Mouse (Mus musculus): Measurements from ENCODE around the gene Glce. TPM values are rescaled to one million over a fixed set of nuclear protein-coding genes. Genes with fewer than 3 reads are reported as not detected.
A peak's percentile ranks its signal among the peaks of the same experiment; 100 is the strongest.

Glce gene
- polyA plus RNA-seq, 1 experiment, result 32.0 TPM

DNA sequence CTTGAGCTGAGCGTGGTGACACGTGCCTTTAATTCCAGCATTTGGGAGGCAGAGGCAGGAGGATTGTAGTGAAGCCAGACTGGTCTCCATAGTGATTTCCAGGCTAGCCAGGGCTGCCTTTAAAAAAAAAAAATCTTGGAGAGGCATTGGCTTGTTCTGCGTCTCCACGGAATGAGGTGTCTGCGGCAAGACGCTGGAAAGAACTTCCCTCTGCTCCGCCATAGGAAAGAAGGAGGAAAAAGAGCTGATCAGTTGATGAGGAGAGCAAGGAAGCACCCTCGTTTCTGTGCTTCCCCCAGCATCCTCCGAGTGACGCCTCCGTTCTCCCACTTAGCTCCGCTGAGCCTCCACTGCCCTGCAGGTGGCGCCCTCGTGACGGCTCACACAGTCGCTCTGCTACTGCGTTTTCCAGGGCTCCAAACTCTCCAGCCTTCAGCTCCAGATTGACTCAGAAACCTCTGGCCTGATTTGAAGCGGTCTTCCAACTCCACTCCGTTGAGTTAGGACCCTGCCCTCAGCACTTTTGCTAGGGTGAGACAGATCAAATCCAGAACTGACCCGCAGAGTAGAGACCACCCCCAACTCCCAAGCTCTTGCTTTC is 82.3 kb downstream of the Glce start:
- Histone ChIP-seq H3ac (ENCODE audit: control insufficient read depth, insufficient read length) (no peak overlapping the region), H3K27me3 (ENCODE audit: control insufficient read depth, insufficient read depth, insufficient read length) (no peaks in the 10 kb centered on the region), H3K4me3 (no peak overlapping the region), H3K79me2 (ENCODE audit: control insufficient read depth, insufficient read depth) (no peaks in the 10 kb centered on the region), H3K36me3 (ENCODE audit: control insufficient read depth, insufficient read depth) (no peaks in the 10 kb centered on the region), H3K4me2 (ENCODE audit: low read depth) (peak overlapping the region; percentile 59)
- TF ChIP-seq POLR2AphosphoS2 (IDR thresholded peaks at IDR 0.05; ENCODE audit: insufficient read length, low read depth) (no peak), E2F4 (IDR thresholded peaks at IDR 0.05; ENCODE audit: insufficient read depth) (no peak), MYOG (IDR thresholded peaks at IDR 0.05; ENCODE audit: control insufficient read depth in 1 of 3, insufficient read depth in 1 of 3, insufficient read length in 2 of 3, low read depth in 2 of 3) (no peak), CEBPB (IDR thresholded peaks at IDR 0.05; ENCODE audit: insufficient read depth, poor library complexity, severe bottlenecking) (no peak), USF1 (IDR thresholded peaks at IDR 0.05; ENCODE audit: low read depth) (no peak), POLR2A (IDR thresholded peaks at IDR 0.05; ENCODE audit: insufficient read length, low read depth) (no peak), REST (IDR thresholded peaks at IDR 0.05; ENCODE audit: insufficient read depth, insufficient read length) (no peak), MYOD1 (IDR thresholded peaks at IDR 0.05; ENCODE audit: control insufficient read depth in 1 of 3, insufficient read length in 2 of 3, low read depth in 2 of 3) (no peak), SRF (IDR thresholded peaks at IDR 0.05; ENCODE audit: control insufficient read depth, insufficient read length, low read depth) (no peak)

- H3K4me3 ChIP-seq, result no peak overlapping the region
- H3K27me3 ChIP-seq (ENCODE audit: control insufficient read depth, insufficient read depth, insufficient read length), result no peaks in the 10 kb centered on the region
- no peak overlapping the region for H3ac ChIP-seq (ENCODE audit: control insufficient read depth, insufficient read length)
- H3K79me2 ChIP-seq (ENCODE audit: control insufficient read depth, insufficient read depth), result no peaks in the 10 kb centered on the region
- no peaks in the 10 kb centered on the region for H3K36me3 ChIP-seq (ENCODE audit: control insufficient read depth, insufficient read depth)
- no peak for TF ChIP-seq MAX (IDR thresholded peaks at IDR 0.05; ENCODE audit: low read depth)
- TF ChIP-seq TCF12 (IDR thresholded peaks at IDR 0.05; ENCODE audit: insufficient read depth, poor library complexity, severe bottlenecking), result no peak
- TF ChIP-seq POLR2A (IDR thresholded peaks at IDR 0.05; ENCODE audit: insufficient read length, low read depth), result no peak
- no peak for TF ChIP-seq SRF (IDR thresholded peaks at IDR 0.05; ENCODE audit: control insufficient read depth, insufficient read length, low read depth)
- TF ChIP-seq E2F4 (IDR thresholded peaks at IDR 0.05; ENCODE audit: insufficient read depth), result no peak
- TF ChIP-seq REST (IDR thresholded peaks at IDR 0.05; ENCODE audit: insufficient read depth, insufficient read length), result no peak
- TF ChIP-seq MYOD1 (IDR thresholded peaks at IDR 0.05; ENCODE audit: control insufficient read depth in 1 of 3, insufficient read length in 2 of 3, low read depth in 2 of 3), result no peak
- no peak for TF ChIP-seq CEBPB (IDR thresholded peaks at IDR 0.05; ENCODE audit: insufficient read depth, poor library complexity, severe bottlenecking)
- no peak for TF ChIP-seq USF1 (IDR thresholded peaks at IDR 0.05; ENCODE audit: low read depth)
- no peak for TF ChIP-seq MYOG (IDR thresholded peaks at IDR 0.05; ENCODE audit: control insufficient read depth in 1 of 3, insufficient read depth in 1 of 3, insufficient read length in 2 of 3, low read depth in 2 of 3)
- no peak for TF ChIP-seq TCF3 (IDR thresholded peaks at IDR 0.05; ENCODE audit: insufficient read length, low read depth)
- no peak for TF ChIP-seq POLR2AphosphoS2 (IDR thresholded peaks at IDR 0.05; ENCODE audit: insufficient read length, low read depth)
- H3K4me2 ChIP-seq (ENCODE audit: low read depth), result no peak overlapping the region
These were observed 86.6 kb downstream of the Glce start for GRCm38 (mm10) chr9:62035806-62036205.

DNA sequence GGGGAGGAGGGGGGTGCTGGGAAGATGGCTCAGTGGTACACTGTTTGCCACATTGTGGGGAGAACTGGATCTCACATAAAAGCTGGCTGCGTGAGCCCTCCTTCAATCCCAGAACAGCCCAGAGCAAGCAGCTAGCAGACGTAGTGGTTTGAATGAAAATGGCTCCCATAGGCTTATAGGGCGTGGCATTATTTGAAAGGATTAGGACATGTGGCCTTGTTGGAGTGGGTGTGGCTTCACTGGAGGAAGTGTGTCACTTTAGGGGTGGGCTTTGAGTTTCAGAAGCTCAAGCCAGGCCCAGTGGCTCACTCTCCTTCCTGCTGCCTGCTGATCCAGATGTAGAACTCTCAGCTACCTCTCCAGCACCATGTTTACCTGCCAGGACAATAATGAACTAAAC is 90.2 kb downstream of the Glce start:
- Histone ChIP-seq H3ac (ENCODE audit: control insufficient read depth, insufficient read length) (no peak overlapping the region), H3K27me3 (ENCODE audit: control insufficient read depth, insufficient read depth, insufficient read length) (peaks cover 15% of the 10 kb centered on the region), H3K79me2 (ENCODE audit: control insufficient read depth, insufficient read depth) (no peaks in the 10 kb centered on the region), H3K4me2 (ENCODE audit: low read depth) (no peak overlapping the region), H3K36me3 (ENCODE audit: control insufficient read depth, insufficient read depth) (no peaks in the 10 kb centered on the region), H3K4me3 (no peak overlapping the region)
- TF ChIP-seq REST (IDR thresholded peaks at IDR 0.05; ENCODE audit: insufficient read depth, insufficient read length) (no peak), POLR2A (IDR thresholded peaks at IDR 0.05; ENCODE audit: insufficient read length, low read depth) (no peak), TCF12 (IDR thresholded peaks at IDR 0.05; ENCODE audit: insufficient read depth, poor library complexity, severe bottlenecking) (no peak), POLR2AphosphoS2 (IDR thresholded peaks at IDR 0.05; ENCODE audit: insufficient read length, low read depth) (no peak), MYOD1 (IDR thresholded peaks at IDR 0.05; ENCODE audit: control insufficient read depth in 1 of 3, insufficient read length in 2 of 3, low read depth in 2 of 3) (no peak), E2F4 (IDR thresholded peaks at IDR 0.05; ENCODE audit: insufficient read depth) (no peak), MAX (IDR thresholded peaks at IDR 0.05; ENCODE audit: low read depth) (no peak), CEBPB (IDR thresholded peaks at IDR 0.05; ENCODE audit: insufficient read depth, poor library complexity, severe bottlenecking) (no peak), SRF (IDR thresholded peaks at IDR 0.05; ENCODE audit: control insufficient read depth, insufficient read length, low read depth) (no peak), MYOG (IDR thresholded peaks at IDR 0.05; ENCODE audit: control insufficient read depth in 1 of 3, insufficient read depth in 1 of 3, insufficient read length in 2 of 3, low read depth in 2 of 3) (no peak), USF1 (IDR thresholded peaks at IDR 0.05; ENCODE audit: low read depth) (no peak), TCF3 (IDR thresholded peaks at IDR 0.05; ENCODE audit: insufficient read length, low read depth) (no peak)

DNA sequence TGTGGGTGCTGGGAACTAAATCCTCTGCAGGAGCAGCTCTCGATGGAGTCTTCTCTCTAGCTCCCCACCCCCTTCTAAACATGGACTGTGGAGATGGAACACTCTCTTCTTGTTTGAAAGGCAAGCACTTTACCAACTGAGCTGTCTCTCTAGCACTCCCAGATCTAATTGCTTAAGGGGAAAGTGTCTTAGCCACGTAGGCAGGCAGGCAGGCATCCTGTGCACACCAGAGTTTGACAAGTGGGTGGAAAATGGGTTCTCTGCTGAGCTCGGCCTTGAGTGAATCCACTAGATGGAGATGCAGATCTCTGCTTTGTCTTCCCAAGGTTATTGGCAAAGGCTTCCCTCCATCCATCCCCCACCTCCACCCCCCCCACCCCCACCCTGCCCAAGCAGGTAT is 94.4 kb downstream of the Glce start:
- Histone ChIP-seq H3K36me3 (ENCODE audit: control insufficient read depth, insufficient read depth) (no peaks in the 10 kb centered on the region), H3K79me2 (ENCODE audit: control insufficient read depth, insufficient read depth) (no peaks in the 10 kb centered on the region), H3K4me3 (no peak overlapping the region), H3ac (ENCODE audit: control insufficient read depth, insufficient read length) (no peak overlapping the region), H3K4me2 (ENCODE audit: low read depth) (no peak overlapping the region), H3K27me3 (ENCODE audit: control insufficient read depth, insufficient read depth, insufficient read length) (peaks cover 26% of the 10 kb centered on the region)
- TF ChIP-seq MYOG (IDR thresholded peaks at IDR 0.05; ENCODE audit: control insufficient read depth in 1 of 3, insufficient read depth in 1 of 3, insufficient read length in 2 of 3, low read depth in 2 of 3) (no peak), MAX (IDR thresholded peaks at IDR 0.05; ENCODE audit: low read depth) (no peak), USF1 (IDR thresholded peaks at IDR 0.05; ENCODE audit: low read depth) (no peak), SRF (IDR thresholded peaks at IDR 0.05; ENCODE audit: control insufficient read depth, insufficient read length, low read depth) (no peak), TCF3 (IDR thresholded peaks at IDR 0.05; ENCODE audit: insufficient read length, low read depth) (no peak), REST (IDR thresholded peaks at IDR 0.05; ENCODE audit: insufficient read depth, insufficient read length) (no peak), TCF12 (IDR thresholded peaks at IDR 0.05; ENCODE audit: insufficient read depth, poor library complexity, severe bottlenecking) (no peak), E2F4 (IDR thresholded peaks at IDR 0.05; ENCODE audit: insufficient read depth) (no peak)

All from myocyte (in vitro differentiated cells).